Mouse (Mus musculus) MEL (cell line): Measurements from ENCODE around the gene Chid1.

Experiments used
- CHD2 ChIP-seq: IDR thresholded peaks from 2 replicates; pipeline ENCODE4 v1.6.1; 2011; ENCODE audit warnings: low read length, improper control_type of control experiment
- CTCF ChIP-seq, 3 experiments: IDR thresholded peaks in 2 of 3; conservative IDR thresholded peaks in 1 of 3; 2 replicates each; pipeline ENCODE4 v1.5.1; 2011 to 2012; ENCODE audit warnings: low read length in 3 of 3, low read depth in 2 of 3, mild to moderate bottlenecking in 2 of 3, improper control_type of control experiment in 1 of 3, inconsistent platforms in 1 of 3, mixed read lengths in 1 of 3, moderate library complexity in 1 of 3; ENCODE audit not compliant: control insufficient read depth in 1 of 3, insufficient read depth in 1 of 3, poor library complexity in 1 of 3, severe bottlenecking in 1 of 3
- EP300 ChIP-seq, 2 experiments: IDR thresholded peaks; 2 replicates each; pipeline ENCODE4 v1.6.1; 2011; ENCODE audit warnings: improper control_type of control experiment in 2 of 2, low read length in 2 of 2, low read depth in 1 of 2, mild to moderate bottlenecking in 1 of 2
- GABPA ChIP-seq: IDR thresholded peaks from 2 replicates; pipeline ENCODE4 v1.6.1; 2012; ENCODE audit warnings: low read depth, mild to moderate bottlenecking, inconsistent platforms, low read length, improper control_type of control experiment, moderate library complexity
- GATA1 ChIP-seq: IDR thresholded peaks from 2 replicates; pipeline ENCODE4 v1.6.1; 2011; ENCODE audit warnings: low read depth, low read length, improper control_type of control experiment
- HCFC1 ChIP-seq: IDR thresholded peaks from 2 replicates; pipeline ENCODE4 v1.6.1; 2012; ENCODE audit warnings: low read depth, mild to moderate bottlenecking, inconsistent platforms, low read length, improper control_type of control experiment, moderate library complexity
- MXI1 ChIP-seq: IDR thresholded peaks from 2 replicates; pipeline ENCODE4 v1.6.1; 2011; ENCODE audit warnings: mild to moderate bottlenecking, low read depth, low read length, improper control_type of control experiment
- NELFE ChIP-seq: IDR thresholded peaks from 2 replicates; pipeline ENCODE4 v1.6.1; 2011; ENCODE audit warnings: low read depth, low read length, improper control_type of control experiment
- NRF1 ChIP-seq: IDR thresholded peaks from 2 replicates; pipeline ENCODE4 v1.6.1; 2014; ENCODE audit warnings: low read depth, mild to moderate bottlenecking, inconsistent platforms, low read length, improper control_type of control experiment, moderate library complexity; ENCODE audit not compliant: poor library complexity, insufficient read depth, severe bottlenecking
- POLR2A ChIP-seq, 2 experiments: IDR thresholded peaks; 2 replicates each; pipeline ENCODE4 v1.6.1; 2011 to 2012; ENCODE audit warnings: low read length in 2 of 2, mild to moderate bottlenecking in 2 of 2, control low read depth in 1 of 2, improper control_type of control experiment in 1 of 2, low read depth in 1 of 2, moderate library complexity in 1 of 2; ENCODE audit not compliant: control insufficient read depth in 1 of 2, insufficient read depth in 1 of 2, poor library complexity in 1 of 2
- POLR2AphosphoS2 ChIP-seq: IDR thresholded peaks from 2 replicates; pipeline ENCODE4 v1.6.1; 2011; ENCODE audit warnings: low read length, improper control_type of control experiment
- POLR2AphosphoS5 ChIP-seq: IDR thresholded peaks from 2 replicates; pipeline ENCODE4 v1.6.1; 2012; ENCODE audit warnings: low read depth, borderline replicate concordance, mild to moderate bottlenecking, inconsistent platforms, low read length, moderate library complexity, mixed read lengths
- SIN3A ChIP-seq: IDR thresholded peaks from 2 replicates; pipeline ENCODE4 v1.6.1; 2012; ENCODE audit warnings: low read length, improper control_type of control experiment, inconsistent platforms
- USF2 ChIP-seq, 2 experiments: IDR thresholded peaks; 2 replicates each; pipeline ENCODE4 v1.6.1; 2011 to 2012; ENCODE audit warnings: improper control_type of control experiment in 2 of 2, low read length in 2 of 2, borderline replicate concordance in 1 of 2, inconsistent platforms in 1 of 2, low read depth in 1 of 2, mild to moderate bottlenecking in 1 of 2; ENCODE audit not compliant: insufficient read depth in 1 of 2

GRCm38 (mm10) chr7:141476226-141476980 lies 63.3 kb downstream of the Chid1 start:
- TF ChIP-seq POLR2AphosphoS2 (no peak), GABPA (no peak), EP300 (IDR thresholded peaks at IDR 0.05; ENCODE audit: low read depth in 1 of 2, low read length in 2 of 2) (0 out of 4 replicates have a peak, but pooled peaks of 1 of the 2 experiments have one; percentile 25), POLR2AphosphoS5 (no peak), NELFE (peak; percentile 54; the same call in 1 of the 2 replicates), NRF1 (peak; percentile 55; the same call in 1 of the 2 replicates), USF2 (IDR thresholded peaks at IDR 0.05; ENCODE audit: borderline replicate concordance in 1 of 2, insufficient read depth in 1 of 2, low read depth in 1 of 2, low read length in 2 of 2) (no peak), POLR2A (IDR thresholded peaks at IDR 0.05; ENCODE audit: control insufficient read depth in 1 of 2, insufficient read depth in 1 of 2, low read depth in 1 of 2, low read length in 2 of 2, poor library complexity in 1 of 2) (0 out of 4 replicates have a peak, but pooled peaks of 1 of the 2 experiments have one; percentile 4), HCFC1 (no peak), CTCF (IDR thresholded peaks at IDR 0.05 in 2 of 3, conservative IDR thresholded peaks at IDR 0.05 in 1 of 3; ENCODE audit: control insufficient read depth in 1 of 3, insufficient read depth in 1 of 3, low read depth in 2 of 3, low read length in 3 of 3, poor library complexity in 1 of 3, severe bottlenecking in 1 of 3) (no peak; a peak in 1 of 6 replicates), CHD2 (peak; percentile 57; the same call in 1 of the 2 replicates), SIN3A (peak; percentile 63), MXI1 (peak; percentile 96), GATA1 (no peak)
